Mouse (Mus musculus): ENCODE results near the gene Trpc5. TPM values are rescaled to one million over a fixed set of nuclear protein-coding genes. Genes with fewer than 3 reads are reported as not detected.

The Trpc5 gene
- total and polyA plus RNA-seq, 3 experiments = 0.03 TPM; not detected in 2

DNA sequence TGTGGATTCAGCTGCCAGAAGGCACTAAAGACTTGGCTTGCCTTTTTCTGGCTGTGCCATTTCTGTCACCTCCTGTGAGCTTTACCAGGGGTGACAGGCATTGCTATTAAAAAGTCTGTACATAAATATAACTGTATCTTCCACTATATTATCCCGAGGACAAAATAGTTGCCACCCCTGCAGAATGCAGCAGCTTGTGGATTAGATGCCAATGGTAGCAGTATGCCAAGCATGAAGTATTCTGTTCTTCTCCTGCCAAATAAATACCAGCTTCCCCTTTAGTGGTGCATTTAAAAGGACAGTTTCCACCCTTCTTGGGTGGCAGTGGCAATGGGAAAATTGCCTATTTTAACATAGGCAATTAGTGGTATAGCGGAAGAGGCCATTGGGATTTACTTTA lies 223.6 kb downstream of the Trpc5 start:
- no peak overlapping the region for H3K9ac ChIP-seq (ENCODE audit: control insufficient read depth, low read depth, low read length, poor library complexity, severe bottlenecking)
- no peak overlapping the region for H3K27ac ChIP-seq (ENCODE audit: control insufficient read depth, low read depth, low read length)
- no peaks in the 10 kb centered on the region for H3K79me2 ChIP-seq (ENCODE audit: control insufficient read depth, insufficient read depth, low read length, poor library complexity)
- no peaks in the 10 kb centered on the region for H3K36me3 ChIP-seq (ENCODE audit: control insufficient read depth in 1 of 2, insufficient read depth in 2 of 2, low read length in 2 of 2)
- H3K27me3 ChIP-seq (ENCODE audit: control insufficient read depth in 1 of 2, insufficient read depth in 2 of 2, low read length in 2 of 2) = no peaks in the 10 kb centered on the region
- H3K9me3 ChIP-seq (replicated peaks; ENCODE audit: insufficient read depth, low read length) = no peaks in the 10 kb centered on the region
- H3K4me1 ChIP-seq (ENCODE audit: control insufficient read depth in 1 of 2, insufficient read depth in 2 of 2, low read length in 2 of 2) = no peaks in the 10 kb centered on the region
- H3K4me3 ChIP-seq (ENCODE audit: control insufficient read depth in 1 of 2, insufficient read depth in 1 of 2, low read depth in 2 of 2, low read length in 2 of 2) = no peak overlapping the region
- DNase-seq (ENCODE audit: low read depth, low spot score) = no peak
- TF ChIP-seq TAL1 (IDR thresholded peaks at IDR 0.05; ENCODE audit: low read length) (no peak), NRF1 (IDR thresholded peaks at IDR 0.05; ENCODE audit: insufficient read depth, low read depth, low read length, poor library complexity, severe bottlenecking) (no peak), MAFK (IDR thresholded peaks at IDR 0.05; ENCODE audit: borderline replicate concordance, low read depth, low read length) (no peak)

DNA sequence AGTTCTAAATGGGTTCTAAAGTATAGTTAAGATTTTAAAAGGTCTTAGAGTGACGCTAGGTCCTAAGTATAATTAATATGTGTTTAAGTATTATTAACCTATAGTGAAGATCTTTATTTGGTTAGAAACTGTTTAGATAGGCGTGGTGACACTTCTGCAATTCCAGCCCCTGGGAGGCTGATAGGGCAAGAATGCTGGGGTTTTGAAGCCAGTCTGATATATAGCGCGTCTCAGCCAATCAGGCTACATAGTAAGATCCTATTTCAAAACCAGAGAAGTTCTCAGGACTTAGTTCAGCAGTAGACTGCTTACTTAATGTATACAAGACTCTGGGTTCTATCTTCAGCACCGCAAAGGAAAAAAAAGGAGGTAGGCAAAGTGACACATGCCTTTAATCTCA lies 231.7 kb downstream of the Trpc5 start, which contains the start of gene Trpc5os:
TSS of gene Trpc5os (plus strand) at position 301 of the 400 bp plus-strand sequence.
- Histone ChIP-seq H3K9ac (ENCODE audit: control insufficient read depth, low read depth, low read length, poor library complexity, severe bottlenecking) (no peak within 1 kb of the TSS), H3K4me1 (ENCODE audit: control insufficient read depth in 1 of 2, insufficient read depth in 2 of 2, low read length in 2 of 2) (no peaks in the 10 kb centered on the region), H3K36me3 (ENCODE audit: control insufficient read depth in 1 of 2, insufficient read depth in 2 of 2, low read length in 2 of 2) (no peaks in the 10 kb centered on the region), H3K79me2 (ENCODE audit: control insufficient read depth, insufficient read depth, low read length, poor library complexity) (no peaks in the 10 kb centered on the region), H3K27ac (ENCODE audit: control insufficient read depth, low read depth, low read length) (no peak within 1 kb of the TSS), H3K27me3 (ENCODE audit: control insufficient read depth in 1 of 2, insufficient read depth in 2 of 2, low read length in 2 of 2) (no peaks in the 10 kb centered on the region), H3K4me3 (ENCODE audit: control insufficient read depth in 1 of 2, insufficient read depth in 1 of 2, low read depth in 2 of 2, low read length in 2 of 2) (no peak within 1 kb of the TSS), H3K9me3 (replicated peaks; ENCODE audit: insufficient read depth, low read length) (no peaks in the 10 kb centered on the region)
- TF ChIP-seq CHD2 (IDR thresholded peaks at IDR 0.05; ENCODE audit: low read length) = no peak
- TF ChIP-seq SMC3 (IDR thresholded peaks at IDR 0.05; ENCODE audit: low read depth, low read length) = no peak
- no peak for TF ChIP-seq SIN3A (IDR thresholded peaks at IDR 0.05; ENCODE audit: low read length)
- no peak for TF ChIP-seq USF1 (IDR thresholded peaks at IDR 0.05; ENCODE audit: low read depth, low read length)
- no peak for TF ChIP-seq JUND (IDR thresholded peaks at IDR 0.05; ENCODE audit: low read depth, low read length)
- no peak for TF ChIP-seq NRF1 (IDR thresholded peaks at IDR 0.05; ENCODE audit: insufficient read depth, low read depth, low read length, poor library complexity, severe bottlenecking)
- TF ChIP-seq USF2 (IDR thresholded peaks at IDR 0.05; ENCODE audit: borderline replicate concordance in 1 of 2, insufficient read depth in 1 of 2, low read depth in 1 of 2, low read length in 2 of 2) = no peak
- no peak for TF ChIP-seq POLR2AphosphoS5 (IDR thresholded peaks at IDR 0.05; ENCODE audit: borderline replicate concordance, low read depth, low read length)
- no peak for TF ChIP-seq EP300 (IDR thresholded peaks at IDR 0.05; ENCODE audit: low read depth in 1 of 2, low read length in 2 of 2)
- TF ChIP-seq POLR2A (IDR thresholded peaks at IDR 0.05; ENCODE audit: control insufficient read depth in 1 of 2, insufficient read depth in 1 of 2, low read depth in 1 of 2, low read length in 2 of 2, poor library complexity in 1 of 2) = no peak
- TF ChIP-seq RAD21 (IDR thresholded peaks at IDR 0.05; ENCODE audit: low read depth, low read length) = no peak
- TF ChIP-seq ZKSCAN1 (IDR thresholded peaks at IDR 0.05; ENCODE audit: low read depth, low read length) = no peak
- no peak for TF ChIP-seq ZC3H11A (IDR thresholded peaks at IDR 0.05; ENCODE audit: low read depth, low read length)
- TF ChIP-seq ZNF384 (IDR thresholded peaks at IDR 0.05; ENCODE audit: low read depth, low read length) = no peak
- no peak for TF ChIP-seq MAX (IDR thresholded peaks at IDR 0.05; ENCODE audit: low read length)
- TF ChIP-seq MYB (IDR thresholded peaks at IDR 0.05; ENCODE audit: low read depth, low read length) = no peak
- TF ChIP-seq POLR2AphosphoS2 (IDR thresholded peaks at IDR 0.05; ENCODE audit: low read length) = no peak
- no peak for DNase-seq (ENCODE audit: low read depth, low spot score)

Data from MEL (cell line).